Mouse (Mus musculus) layer of hippocampus, postnatal 25 days (tissue): ENCODE measurements around the gene Gpx1. TPM values are rescaled to one million over a fixed set of nuclear protein-coding genes. Genes with fewer than 3 reads are reported as not detected.

ENCODE experiments used
- total RNA-seq, 2 experiments: library from RNA; stranded (reverse); gene quantifications; 2 replicates each; pipeline ENCODE4 v1.2.3; 2021

The Gpx1 gene
- total RNA-seq, 2 experiments from 2014 or later, result 64.8 to 76.7 TPM

Other genes with a start within 250 kb of the Gpx1 start
- gene Apeh, start 244.3 kb upstream of the Gpx1 start, total RNA-seq, result 10 to 100 TPM; 32.0 to 32.7 TPM
- gene Bsn, start 148.5 kb upstream of the Gpx1 start, total RNA-seq, result 100 to 1,000 TPM; 190 to 242 TPM
- gene Dag1, start 74.9 kb upstream of the Gpx1 start, total RNA-seq, result 10 to 100 TPM; 90.4 to 95.2 TPM
- gene Nicn1, start 48.5 kb upstream of the Gpx1 start, total RNA-seq, result 100 to 1,000 TPM in 1 of 2 experiments, 10 to 100 TPM in 1; 93.0 to 121 TPM
- gene Amt, start 42.0 kb upstream of the Gpx1 start, total RNA-seq, result 10 to 100 TPM; 28.5 to 31.6 TPM
- gene Rhoa, start 32.8 kb upstream of the Gpx1 start, total RNA-seq, result 100 to 1,000 TPM; 167 to 187 TPM
- gene Tcta, start 32.7 kb upstream of the Gpx1 start, total RNA-seq, result 10 to 100 TPM; 36.0 to 37.9 TPM
- gene Usp4, start 8.9 kb downstream of the Gpx1 start, total RNA-seq, result 100 to 1,000 TPM; 102 to 108 TPM
- 1 to 10 TPM; 1.4 to 2.4 TPM for gene 1700102P08Rik, start 53.9 kb downstream of the Gpx1 start, total RNA-seq
- under 1 TPM; 0.10 to 0.16 TPM for gene Ccdc36, start 89.6 kb downstream of the Gpx1 start, total RNA-seq
- not detected for gene BC048562, start 97.6 kb downstream of the Gpx1 start, total RNA-seq
- 10 to 100 TPM; 28.4 to 41.1 TPM for gene Ccdc71, start 121.6 kb downstream of the Gpx1 start, total RNA-seq
- gene Klhdc8b, start 122.7 kb downstream of the Gpx1 start, total RNA-seq, result 10 to 100 TPM; 17.6 to 21.3 TPM
- gene Lamb2, start 140.8 kb downstream of the Gpx1 start, total RNA-seq, result 10 to 100 TPM; 25.9 to 27.8 TPM
- 100 to 1,000 TPM; 127 to 155 TPM for gene Usp19, start 151.7 kb downstream of the Gpx1 start, total RNA-seq
- gene Qars, start 168.8 kb downstream of the Gpx1 start, total RNA-seq, result 10 to 100 TPM; 76.6 to 82.5 TPM
- 100 to 1,000 TPM; 133 to 142 TPM for gene Qrich1, start 177.9 kb downstream of the Gpx1 start, total RNA-seq
- gene Impdh2, start 221.4 kb downstream of the Gpx1 start, total RNA-seq, result 10 to 100 TPM; 60.1 to 62.8 TPM
- gene Ndufaf3, start 228.5 kb downstream of the Gpx1 start, total RNA-seq, result 10 to 100 TPM; 54.3 to 70.4 TPM
- gene Dalrd3, start 231.0 kb downstream of the Gpx1 start, total RNA-seq, result 100 to 1,000 TPM in 1 of 2 experiments, 10 to 100 TPM in 1; 95.4 to 107 TPM
- gene Wdr6, start 239.8 kb downstream of the Gpx1 start, total RNA-seq, result 100 to 1,000 TPM; 116 to 134 TPM